9 mouse cellular contexts compared by ENCODE assay signal in genomic region chr11:118438665-118439414, GRCm38 (mm10). TPM values are rescaled to one million over a fixed set of nuclear protein-coding genes. Genes with fewer than 3 reads are reported as not detected.
DNase-seq lines count a peak whose midpoint lies in the region; ATAC-seq and TF ChIP-seq lines count a peak whose summit lies in the region.
"Had no signal": no experiment of that assay in that cellular context is flagged by ENCODE, and none has a peak within 500 bp of the region (broad histone marks: within the 10 kb centered on the region; RNA-seq: fewer than 3 reads in every experiment).

No protein-coding gene starts in this region.

- no peak overlapping the region for H3K4me3 ChIP-seq in embryonic facial prominence, embryonic 14.5 days (ENCODE audit: low read depth, low read length)
- H3K4me3 ChIP-seq in hindbrain, postnatal 0 days (ENCODE audit: low read length), result no peak overlapping the region
- no peak overlapping the region for H3K4me3 ChIP-seq in myocyte
- H3K4me3 ChIP-seq: megakaryocyte, embryonic 14.5 days had no signal

- TF ChIP-seq POLR2A in myocyte (IDR thresholded peaks at IDR 0.05; ENCODE audit: insufficient read length, low read depth), result no peak

- intact Hi-C loops in left cerebral cortex, postnatal 4 days (cut with DNase I), result no loop called here
- intact Hi-C loops in left cerebral cortex, postnatal 10 days (cut with DNase I), result no loop called here

- no peaks in the 10 kb centered on the region for H3K27me3 ChIP-seq in embryonic facial prominence, embryonic 14.5 days (replicated peaks; ENCODE audit: control insufficient read depth, insufficient read depth, low read length)
- no peaks in the 10 kb centered on the region for H3K27me3 ChIP-seq in hindbrain, postnatal 0 days (ENCODE audit: insufficient read depth, low read length)
- no peaks in the 10 kb centered on the region for H3K27me3 ChIP-seq in myocyte (ENCODE audit: control insufficient read depth, insufficient read depth, insufficient read length)

- H3K27ac ChIP-seq in embryonic facial prominence, embryonic 14.5 days (replicated peaks; ENCODE audit: low read depth, low read length), result peak overlapping the region; percentile 30
- peak overlapping the region; percentile 16 for H3K27ac ChIP-seq in hindbrain, postnatal 0 days

- ATAC-seq in embryonic facial prominence, embryonic 14.5 days (ENCODE audit: low read depth), result peak; percentile 75
- ATAC-seq in hindbrain, postnatal 0 days, result peak; percentile 53
- ATAC-seq in erythroblast, adult 5-6 weeks (replicated peaks; ENCODE audit: low FRiP score, poor library complexity, severe bottlenecking), result no peak

- H3K9me3 ChIP-seq in embryonic facial prominence, embryonic 14.5 days (ENCODE audit: control insufficient read depth, low read length), result no peaks in the 10 kb centered on the region
- H3K9me3 ChIP-seq in hindbrain, postnatal 0 days (ENCODE audit: low read length), result no peaks in the 10 kb centered on the region
- H3K9me3 ChIP-seq: megakaryocyte, embryonic 14.5 days had no signal

- 28% methylated on average over 11 of the region's 11 CpGs for WGBS in embryonic facial prominence, embryonic 14.5 days
- 19% methylated on average over 11 of the region's 11 CpGs for WGBS in hindbrain, postnatal 0 days

- H3K9ac ChIP-seq in embryonic facial prominence, embryonic 14.5 days (ENCODE audit: low read depth, low read length), result 0 out of 2 replicates have a peak overlapping the region, but pooled peaks have one; percentile 0
- H3K9ac ChIP-seq in hindbrain, postnatal 0 days (replicated peaks; ENCODE audit: low read length), result no peak overlapping the region

- peaks cover 39% of the 10 kb centered on the region for H3K4me1 ChIP-seq in embryonic facial prominence, embryonic 14.5 days (ENCODE audit: control insufficient read depth, insufficient read depth, low read length)
- H3K4me1 ChIP-seq in hindbrain, postnatal 0 days (ENCODE audit: insufficient read depth, low read length), result peaks cover 20% of the 10 kb centered on the region

- H3K79me2 ChIP-seq in myocyte (ENCODE audit: control insufficient read depth, insufficient read depth), result no peaks in the 10 kb centered on the region

- no peak for TF ChIP-seq CTCF in hindbrain, postnatal 0 days (IDR thresholded peaks at IDR 0.05; ENCODE audit: low read depth)

- H3ac ChIP-seq in myocyte (ENCODE audit: control insufficient read depth, insufficient read length), result no peak overlapping the region

- H3K36me3 ChIP-seq in embryonic facial prominence, embryonic 14.5 days (ENCODE audit: control insufficient read depth, insufficient read depth, low read length), result no peaks in the 10 kb centered on the region
- no peaks in the 10 kb centered on the region for H3K36me3 ChIP-seq in hindbrain, postnatal 0 days (ENCODE audit: insufficient read depth, low read length)
- no peaks in the 10 kb centered on the region for H3K36me3 ChIP-seq in myocyte (ENCODE audit: control insufficient read depth, insufficient read depth)

- DNase-seq in left cerebral cortex, postnatal 4 days, result peak; percentile 44
- DNase-seq in left cerebral cortex, postnatal 10 days (ENCODE audit: extremely low spot score in 1 of 2, low spot score in 2 of 2), result no peak
- DNase-seq in embryonic facial prominence, embryonic 14.5 days (ENCODE audit: low spot score), result peak; percentile 85
- DNase-seq in hindbrain, postnatal 0 days (ENCODE audit: low spot score), result peak; percentile 68
- DNase-seq in cerebellum, postnatal 14 days, result no peak
- no peak for DNase-seq in thymus, postnatal 36 days

- no peak overlapping the region for H3K4me2 ChIP-seq in embryonic facial prominence, embryonic 14.5 days (ENCODE audit: low read depth, low read length)
- no peak overlapping the region for H3K4me2 ChIP-seq in hindbrain, postnatal 0 days (ENCODE audit: low read depth, low read length)
- peak overlapping the region; percentile 70 for H3K4me2 ChIP-seq in myocyte (ENCODE audit: low read depth)

TF ChIP-seq in myocyte, 11 proteins besides CTCF, POLR2A, EP300 and RAD21:
- TF ChIP-seq TCF3 (IDR thresholded peaks at IDR 0.05; ENCODE audit: insufficient read length, low read depth) (no peak), TCF12 (IDR thresholded peaks at IDR 0.05; ENCODE audit: insufficient read depth, poor library complexity, severe bottlenecking) (peak; percentile 75), MAX (IDR thresholded peaks at IDR 0.05; ENCODE audit: low read depth) (no peak), MYOD1 (IDR thresholded peaks at IDR 0.05; ENCODE audit: control insufficient read depth in 1 of 3, insufficient read length in 2 of 3, low read depth in 2 of 3) (peak; percentile 78 to 86 (median 81)), REST (IDR thresholded peaks at IDR 0.05; ENCODE audit: insufficient read depth, insufficient read length) (no peak), POLR2AphosphoS2 (IDR thresholded peaks at IDR 0.05; ENCODE audit: insufficient read length, low read depth) (no peak), MYOG (IDR thresholded peaks at IDR 0.05; ENCODE audit: control insufficient read depth in 1 of 3, insufficient read depth in 1 of 3, insufficient read length in 2 of 3, low read depth in 2 of 3) (peak; percentile 42 to 87 (median 84)), SRF (IDR thresholded peaks at IDR 0.05; ENCODE audit: control insufficient read depth, insufficient read length, low read depth) (no peak), CEBPB (IDR thresholded peaks at IDR 0.05; ENCODE audit: insufficient read depth, poor library complexity, severe bottlenecking) (peak; percentile 95), E2F4 (IDR thresholded peaks at IDR 0.05; ENCODE audit: insufficient read depth) (no peak), USF1 (IDR thresholded peaks at IDR 0.05; ENCODE audit: low read depth) (no peak)

RNA-seq across cellular contexts. Expression of gene C1qtnf1, which starts 10.8 kb away (rescaled TPM):
- total RNA-seq in left cerebral cortex, postnatal 4 days (2021), result 1 to 10 TPM; 7.2 to 7.4 TPM
- 1 to 10 TPM; 5.9 to 8.8 TPM for total RNA-seq in left cerebral cortex, postnatal 10 days (2021)
- 14.3 and 15.9 TPM in 2 replicates for polyA plus RNA-seq in embryonic facial prominence, embryonic 14.5 days (2014; fragmentation: Nextera tagmentation; extraction: Ambion mirVana)
- total RNA-seq in hindbrain, postnatal 0 days (2014; rRNA removed), result 5.4 TPM in 2 replicates
- polyA plus RNA-seq in hindbrain, postnatal 0 days (2015; fragmentation: Nextera tagmentation; extraction: Ambion mirVana), result 3.5 and 4.3 TPM in 2 replicates
- 9.8 TPM for polyA plus RNA-seq in myocyte (2012; fragmentation: generic; extraction: Trizol)
- total RNA-seq in erythroblast, adult 5-6 weeks (2015; ENCODE audit: low replicate concordance), result not detected in 2 replicates
- not detected in 2 replicates for total RNA-seq in erythroblast, adult 5-6 weeks (2017; ENCODE audit: low replicate concordance)

RNA-seq across cellular contexts. Expression of gene Cant1, which starts 20.0 kb away (rescaled TPM):
- 10 to 100 TPM; 39.7 to 42.3 TPM for total RNA-seq in left cerebral cortex, postnatal 4 days (2021)
- 10 to 100 TPM; 37.5 to 37.6 TPM for total RNA-seq in left cerebral cortex, postnatal 10 days (2021)
- polyA plus RNA-seq in embryonic facial prominence, embryonic 14.5 days (2014; fragmentation: Nextera tagmentation; extraction: Ambion mirVana), result 30.8 and 30.9 TPM in 2 replicates
- 47.9 and 51.7 TPM in 2 replicates for total RNA-seq in hindbrain, postnatal 0 days (2014; rRNA removed)
- polyA plus RNA-seq in hindbrain, postnatal 0 days (2015; fragmentation: Nextera tagmentation; extraction: Ambion mirVana), result 24.7 and 25.8 TPM in 2 replicates
- 33.7 TPM for polyA plus RNA-seq in myocyte (2012; fragmentation: generic; extraction: Trizol)
- total RNA-seq in erythroblast, adult 5-6 weeks (2015; ENCODE audit: low replicate concordance), result 3.8 and 10.0 TPM in 2 replicates
- total RNA-seq in erythroblast, adult 5-6 weeks (2017; ENCODE audit: low replicate concordance), result 4.0 and 6.0 TPM in 2 replicates

RNA-seq across cellular contexts. Expression of gene Lgals3bp, which starts 36.9 kb away (rescaled TPM):
- 1 to 10 TPM; 5.0 to 6.2 TPM for total RNA-seq in left cerebral cortex, postnatal 4 days (2021)
- total RNA-seq in left cerebral cortex, postnatal 10 days (2021), result 10 to 100 TPM; 10.1 to 11.7 TPM
- polyA plus RNA-seq in embryonic facial prominence, embryonic 14.5 days (2014; fragmentation: Nextera tagmentation; extraction: Ambion mirVana), result 11.8 and 14.2 TPM in 2 replicates
- total RNA-seq in hindbrain, postnatal 0 days (2014; rRNA removed), result 25.5 and 30.6 TPM in 2 replicates
- polyA plus RNA-seq in hindbrain, postnatal 0 days (2015; fragmentation: Nextera tagmentation; extraction: Ambion mirVana), result 15.4 and 18.5 TPM in 2 replicates
- 16.4 TPM for polyA plus RNA-seq in myocyte (2012; fragmentation: generic; extraction: Trizol)
- 54.5 and 58.0 TPM in 2 replicates for total RNA-seq in erythroblast, adult 5-6 weeks (2015; ENCODE audit: low replicate concordance)
- 7.7 and 18.0 TPM in 2 replicates for total RNA-seq in erythroblast, adult 5-6 weeks (2017; ENCODE audit: low replicate concordance)

RNA-seq across cellular contexts. Expression of gene Engase, which starts 37.8 kb away (rescaled TPM):
- total RNA-seq in left cerebral cortex, postnatal 4 days (2021), result 10 to 100 TPM in 1 of 2 experiments, 1 to 10 TPM in 1; 8.3 to 11.5 TPM
- total RNA-seq in left cerebral cortex, postnatal 10 days (2021), result 10 to 100 TPM; 11.5 to 13.9 TPM
- polyA plus RNA-seq in embryonic facial prominence, embryonic 14.5 days (2014; fragmentation: Nextera tagmentation; extraction: Ambion mirVana), result 6.0 and 7.6 TPM in 2 replicates
- 9.0 and 20.7 TPM in 2 replicates for total RNA-seq in hindbrain, postnatal 0 days (2014; rRNA removed)
- 6.5 and 7.0 TPM in 2 replicates for polyA plus RNA-seq in hindbrain, postnatal 0 days (2015; fragmentation: Nextera tagmentation; extraction: Ambion mirVana)
- polyA plus RNA-seq in myocyte (2012; fragmentation: generic; extraction: Trizol), result 5.1 TPM
- 0.63 and 2.1 TPM in 2 replicates for total RNA-seq in erythroblast, adult 5-6 weeks (2015; ENCODE audit: low replicate concordance)
- 0.84 and 0.85 TPM in 2 replicates for total RNA-seq in erythroblast, adult 5-6 weeks (2017; ENCODE audit: low replicate concordance)

Comparison
In these comparisons a context has a peak if more than half of its experiments do, and no peak if none do; other contexts are left out.
1. DNase-seq: peak in left cerebral cortex, postnatal 4 days (single experiment), embryonic facial prominence, embryonic 14.5 days (single experiment) and hindbrain, postnatal 0 days (single experiment); none in left cerebral cortex, postnatal 10 days (0 of 2), cerebellum, postnatal 14 days (0 of 2) and thymus, postnatal 36 days (0 of 2).